Mouse (Mus musculus): Measurements from ENCODE around the gene Bscl2.

- TF ChIP-seq ZC3H11A (IDR thresholded peaks at IDR 0.05; ENCODE audit: borderline replicate concordance, low read depth, low read length): no peak
- TF ChIP-seq ZNF384 (IDR thresholded peaks at IDR 0.05; ENCODE audit: low read depth, low read length): no peak
These were observed 7.6 kb upstream of the Bscl2 start, which contains the start of gene AC129217.1 for GRCm38 (mm10) chr19:8829660-8830059.
